Mouse (Mus musculus) embryonic facial prominence, embryonic 11.5 days (tissue): ENCODE measurements around the gene Krit1. TPM values are rescaled to one million over a fixed set of nuclear protein-coding genes. Genes with fewer than 3 reads are reported as not detected.
"Not testable (repeated sequence)": the region's sequence is repeated elsewhere in the genome, so short reads cannot be mapped to it uniquely, and the experiment has no call there.

ENCODE experiments used
- ATAC-seq: fragments of 200-750 bp; cut with Nextera tagmentation; replicated peaks from 2 replicates; pipeline ENCODE4 v1.8.0; 2017; ENCODE audit warnings: low read depth; ENCODE audit not compliant: insufficient number of reproducible peaks, low FRiP score, low TSS enrichment
- DNase-seq: peaks from one replicate; pipeline ENCODE4 v3.0.0-alpha.2; 2015; ENCODE audit warnings: low spot score
- H3K27ac ChIP-seq: fragments of 300-500 bp; sonication (generic); replicated peaks from 2 replicates; pipeline ENCODE4 v1.5.1; 2014; ENCODE audit warnings: mild to moderate bottlenecking, low read depth, low read length, control low read depth
- H3K27me3 ChIP-seq: fragments of 300-500 bp; sonication (generic); 2 replicates; pipeline ENCODE4 v1.6.1; 2014; ENCODE audit warnings: mild to moderate bottlenecking, low read length, moderate library complexity, mixed read lengths; ENCODE audit not compliant: control insufficient read depth, insufficient read depth
- H3K36me3 ChIP-seq: fragments of 300-500 bp; sonication (generic); replicated peaks from 2 replicates; pipeline ENCODE4 v1.6.1; 2014; ENCODE audit warnings: low read depth, mild to moderate bottlenecking, low read length, moderate library complexity, mixed read lengths; ENCODE audit not compliant: control insufficient read depth, insufficient read depth
- H3K4me1 ChIP-seq: fragments of 300-500 bp; sonication (generic); 2 replicates; pipeline ENCODE4 v1.6.1; 2014; ENCODE audit warnings: low read length, mixed read lengths; ENCODE audit not compliant: control insufficient read depth, insufficient read depth
- H3K4me2 ChIP-seq: fragments of 300-500 bp; sonication (generic); 2 replicates; pipeline ENCODE4 v1.6.1; 2014; ENCODE audit warnings: low read depth, mild to moderate bottlenecking, control low read depth, low read length, moderate library complexity
- H3K4me3 ChIP-seq: fragments of 300-500 bp; sonication (generic); 2 replicates; pipeline ENCODE4 v1.5.1; 2014; ENCODE audit warnings: low read depth, low read length, control low read depth
- H3K9ac ChIP-seq: fragments of 300-500 bp; sonication (generic); replicated peaks from 2 replicates; pipeline ENCODE4 v1.6.1; 2014; ENCODE audit warnings: mild to moderate bottlenecking, control low read depth, low read length
- H3K9me3 ChIP-seq: fragments of 300-500 bp; sonication (generic); replicated peaks from 2 replicates; pipeline ENCODE4 v1.6.1; 2016; ENCODE audit warnings: mild to moderate bottlenecking, low read length, inconsistent platforms, mixed read lengths; ENCODE audit not compliant: control insufficient read depth
- WGBS: fragments of 180-500 bp; shearing (Covaris S2); extraction: QIAGEN DNeasy Blood & Tissue Kit; methylation state at CpG from one replicate; pipeline ENCODE4 v1.1.7; 2014; 5-methylcytosine and 5-hydroxymethylcytosine counted together
- polyA plus RNA-seq: library from polyadenylated mRNA; unstranded; fragments of >200 nt; fragmentation: Nextera tagmentation; extraction: Ambion mirVana; gene quantifications from 2 replicates; pipeline ENCODE4 v1.2.1, GENCODE M21; 2014

Krit1 gene
- polyA plus RNA-seq, 1 experiment from 2014 or later, result 61.8 TPM

DNA sequence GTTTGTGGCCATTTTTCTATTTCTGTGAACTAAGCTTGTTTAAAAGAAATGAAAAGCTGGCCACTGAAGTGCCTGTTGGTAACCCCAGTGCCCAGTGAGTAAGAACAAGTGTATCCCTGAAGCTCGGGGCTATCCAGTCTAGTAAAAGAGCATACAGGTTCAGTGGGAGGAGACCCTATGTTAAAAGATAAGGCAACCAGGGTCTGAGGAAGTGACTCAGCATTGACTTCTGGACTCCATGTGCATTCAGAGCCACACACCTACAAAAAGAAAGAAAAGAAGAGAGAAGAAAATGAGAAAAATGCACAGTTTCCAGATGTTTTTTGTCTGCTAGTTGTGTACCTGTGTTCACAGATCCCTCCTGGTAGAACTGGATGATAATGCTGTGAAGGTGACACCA, 31.1 kb downstream of the Krit1 start:
- H3K9me3 ChIP-seq, result no peaks in the 10 kb centered on the region
- H3K4me2 ChIP-seq, result no peak overlapping the region
- no peak for ATAC-seq
- H3K9ac ChIP-seq, result no peak overlapping the region
- no peaks in the 10 kb centered on the region for H3K4me1 ChIP-seq
- no peaks in the 10 kb centered on the region; the same call in 1 of the 2 replicates for H3K36me3 ChIP-seq
- no peaks in the 10 kb centered on the region for H3K27me3 ChIP-seq
- no peak for DNase-seq
- 86% methylated on average over 1 of the region's 1 CpGs for WGBS
- no peak overlapping the region for H3K4me3 ChIP-seq
- H3K27ac ChIP-seq, result no peak overlapping the region

DNA sequence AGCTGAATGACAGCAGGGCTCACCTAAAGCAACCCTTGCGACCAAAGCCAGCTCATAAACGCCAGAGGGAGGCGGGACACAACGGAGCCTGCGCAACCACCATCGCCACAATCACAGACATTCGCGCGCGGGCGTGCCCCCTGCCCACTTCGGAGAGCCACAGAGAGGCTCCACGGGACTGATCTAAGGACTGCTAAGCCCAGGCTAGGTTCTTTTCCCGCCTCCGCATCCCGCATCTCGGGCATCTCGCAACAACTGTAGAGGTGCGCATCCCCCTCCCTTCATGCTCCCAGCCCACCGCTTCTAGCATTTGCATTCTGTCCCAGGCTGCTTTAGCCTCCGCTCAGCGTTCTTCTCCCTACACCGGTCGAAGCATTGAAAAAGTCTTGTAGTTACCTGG, 42.0 kb downstream of the Krit1 start, which contains the start of gene Lrrd1:
Gene Lrrd1 (plus strand): TSS at position 148 of the 400 bp plus-strand sequence.
- ATAC-seq (peak; percentile 52; the same call in 1 of the 2 replicates), DNase-seq (peak; percentile 28)
- no peaks in the 10 kb centered on the region for H3K36me3 ChIP-seq
- H3K27me3 ChIP-seq, result no peaks in the 10 kb centered on the region
- H3K4me1 ChIP-seq, result no peaks in the 10 kb centered on the region
- H3K9ac ChIP-seq, result peak within 1 kb of the TSS; percentile 51
- no peak within 1 kb of the TSS for H3K27ac ChIP-seq
- H3K4me3 ChIP-seq, result peak within 1 kb of the TSS; percentile 36
- WGBS, result 4% methylated on average over 24 of the region's 24 CpGs
- H3K4me2 ChIP-seq, result peak within 1 kb of the TSS; percentile 68
- no peaks in the 10 kb centered on the region for H3K9me3 ChIP-seq

GRCm38 (mm10) chr5:3870161-3870560, 67.2 kb downstream of the Krit1 start:
- H3K4me3 ChIP-seq, result no peak overlapping the region
- no peaks in the 10 kb centered on the region for H3K36me3 ChIP-seq
- ATAC-seq (no peak), DNase-seq (no peak)
- no peak overlapping the region for H3K4me2 ChIP-seq
- WGBS, result 72% methylated on average over 4 of the region's 4 CpGs
- H3K27ac ChIP-seq, result no peak overlapping the region
- H3K9ac ChIP-seq, result no peak overlapping the region
- H3K27me3 ChIP-seq, result no peaks in the 10 kb centered on the region
- H3K4me1 ChIP-seq, result no peaks in the 10 kb centered on the region
- H3K9me3 ChIP-seq, result no peaks in the 10 kb centered on the region

DNA sequence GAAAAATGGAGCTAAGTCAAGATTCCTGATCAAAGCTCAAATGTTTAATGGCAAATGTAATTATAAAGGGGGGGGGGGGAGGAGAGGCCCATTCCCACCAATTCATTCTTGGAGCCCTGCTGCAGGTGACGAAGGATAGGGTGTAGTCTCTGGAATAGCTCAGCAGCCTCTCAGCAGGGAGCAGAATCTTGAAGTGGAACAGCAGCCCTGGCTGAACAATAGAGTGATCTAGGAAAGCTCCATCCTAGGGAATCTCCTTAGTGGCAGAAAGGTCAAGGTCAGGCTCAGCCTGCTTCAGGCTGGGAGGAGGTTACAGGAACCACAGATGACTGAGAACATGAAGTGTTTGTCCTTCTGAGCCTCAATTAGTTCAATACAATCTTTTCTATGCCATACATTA, 69.4 kb downstream of the Krit1 start:
- Histone ChIP-seq H3K36me3 (no peaks in the 10 kb centered on the region), H3K27me3 (no peaks in the 10 kb centered on the region), H3K27ac (no peak overlapping the region), H3K9ac (no peak overlapping the region), H3K9me3 (no peaks in the 10 kb centered on the region), H3K4me3 (no peak overlapping the region), H3K4me1 (no peaks in the 10 kb centered on the region), H3K4me2 (no peak overlapping the region)
- 71% methylated on average over 1 of the region's 1 CpGs for WGBS
- no peak for DNase-seq
- no peak for ATAC-seq

DNA sequence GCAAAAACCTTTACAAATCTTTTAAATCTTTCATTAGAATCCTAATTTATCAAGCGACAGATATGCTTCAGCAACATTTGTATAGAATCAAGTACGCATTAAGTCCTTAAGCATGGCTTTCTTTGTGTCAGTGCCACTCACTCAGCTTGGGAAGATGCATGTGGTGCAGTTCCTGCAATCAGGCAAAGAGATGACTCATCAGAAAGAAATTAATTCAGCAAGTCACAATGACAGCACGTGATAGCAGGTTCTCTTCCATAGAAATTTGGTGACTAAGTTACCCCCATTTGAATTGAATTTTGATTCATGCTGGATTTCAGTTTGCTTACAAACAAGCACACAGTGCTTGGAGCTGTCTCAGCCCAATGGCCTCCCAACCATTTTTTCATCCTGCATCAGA, 70.5 kb downstream of the Krit1 start:
- no peak overlapping the region for H3K27ac ChIP-seq
- no peak for ATAC-seq
- WGBS, result 88% methylated on average over 3 of the region's 3 CpGs

GRCm38 (mm10) chr5:3886862-3887261, 83.9 kb downstream of the Krit1 start:
- 87% methylated on average over 7 of the region's 7 CpGs for WGBS
- not testable (repeated sequence) for H3K4me3 ChIP-seq, DNase-seq, H3K9ac ChIP-seq, H3K9me3 ChIP-seq, H3K4me2 ChIP-seq, ATAC-seq, H3K4me1 ChIP-seq, H3K27me3 ChIP-seq, H3K36me3 ChIP-seq, H3K27ac ChIP-seq

More for the DNA sequence above, 70.5 kb downstream of the Krit1 start:
- no peak overlapping the region for H3K4me3 ChIP-seq
- no peaks in the 10 kb centered on the region for H3K27me3 ChIP-seq
- no peaks in the 10 kb centered on the region for H3K4me1 ChIP-seq
- H3K4me2 ChIP-seq, result no peak overlapping the region
- H3K9ac ChIP-seq, result no peak overlapping the region
- DNase-seq, result no peak
- no peaks in the 10 kb centered on the region for H3K9me3 ChIP-seq
- no peaks in the 10 kb centered on the region for H3K36me3 ChIP-seq

DNA sequence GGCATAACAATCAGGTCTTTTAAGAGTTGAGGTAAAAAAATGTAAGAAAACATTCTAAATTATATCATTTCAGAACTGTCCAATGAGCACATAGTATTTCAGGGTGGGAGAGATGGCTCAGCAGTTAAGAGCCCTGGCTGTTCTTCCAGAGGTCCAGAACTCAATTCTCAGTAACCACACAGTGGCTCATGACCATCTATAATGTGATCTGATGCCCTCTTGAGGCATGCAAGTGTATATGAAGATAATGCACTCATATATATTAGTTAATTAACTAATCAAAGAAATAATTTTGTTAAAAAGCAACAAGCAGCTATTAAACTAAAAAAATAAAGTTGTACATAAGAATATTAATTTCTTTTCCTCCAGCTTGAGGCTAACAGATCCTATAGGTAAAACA, 86.2 kb downstream of the Krit1 start:
- no peak overlapping the region for H3K4me2 ChIP-seq
- H3K4me1 ChIP-seq, result no peaks in the 10 kb centered on the region
- H3K27me3 ChIP-seq, result no peaks in the 10 kb centered on the region
- H3K4me3 ChIP-seq, result no peak overlapping the region
- ATAC-seq (no peak), DNase-seq (no peak)
- no peak overlapping the region for H3K27ac ChIP-seq
- H3K9me3 ChIP-seq, result no peaks in the 10 kb centered on the region
- H3K9ac ChIP-seq, result no peak overlapping the region
- no peaks in the 10 kb centered on the region for H3K36me3 ChIP-seq

- Histone ChIP-seq H3K4me2 (peak within 1 kb of the TSS; percentile 44; the same call in 1 of the 2 replicates), H3K9ac (peak within 1 kb of the TSS; percentile 26; the same call in 1 of the 2 replicates), H3K4me3 (peak within 1 kb of the TSS; percentile 35)
- not testable (repeated sequence) for H3K27me3 ChIP-seq, DNase-seq, H3K27ac ChIP-seq, H3K9me3 ChIP-seq, H3K36me3 ChIP-seq, H3K4me1 ChIP-seq
- WGBS, result 0% methylated on average over 6 of the region's 47 CpGs
- ATAC-seq, result peak; percentile 97
Measured at GRCm38 (mm10) chr5:3893459-3894293, 90.7 kb downstream of the Krit1 start, which contains the start of gene Mterf1a. Gene Mterf1a, minus strand, starts transcription at chr5:3893933.
